Mouse (Mus musculus): Measurements from ENCODE around the gene Ednra. TPM values are rescaled to one million over a fixed set of nuclear protein-coding genes. Genes with fewer than 3 reads are reported as not detected.

Ednra gene
- polyA plus RNA-seq, 1 experiment = 2.3 TPM

- TF ChIP-seq CTCF (IDR thresholded peaks at IDR 0.05; ENCODE audit: control insufficient read depth, insufficient read depth, insufficient replicate concordance, low read depth, low read length) = no peak
- no peak for TF ChIP-seq POLR2A (IDR thresholded peaks at IDR 0.05; ENCODE audit: control insufficient read depth, low read depth, low read length)
- Histone ChIP-seq H3K27me3 (ENCODE audit: control insufficient read depth, insufficient read depth, low read length) (no peaks in the 10 kb centered on the region), H3K4me3 (ENCODE audit: control insufficient read depth, low read depth, low read length) (no peak overlapping the region), H3K4me1 (ENCODE audit: control insufficient read depth, insufficient read depth, low read length) (no peaks in the 10 kb centered on the region; the same call in 1 of the 2 replicates), H3K36me3 (ENCODE audit: control insufficient read depth, insufficient read depth, low read length) (no peaks in the 10 kb centered on the region), H3K27ac (ENCODE audit: control insufficient read depth, insufficient read depth, low read depth, low read length) (no peak overlapping the region)
These were observed 1.2 kb downstream of the Ednra start for GRCm38 (mm10) chr8:77723018-77723417.

GRCm38 (mm10) chr8:77718933-77719332, 5.3 kb downstream of the Ednra start:
- Histone ChIP-seq H3K4me3 (ENCODE audit: control insufficient read depth, low read depth, low read length) (no peak overlapping the region), H3K36me3 (ENCODE audit: control insufficient read depth, insufficient read depth, low read length) (no peaks in the 10 kb centered on the region), H3K4me1 (ENCODE audit: control insufficient read depth, insufficient read depth, low read length) (no peaks in the 10 kb centered on the region; the same call in 1 of the 2 replicates), H3K27ac (ENCODE audit: control insufficient read depth, insufficient read depth, low read depth, low read length) (no peak overlapping the region), H3K27me3 (ENCODE audit: control insufficient read depth, insufficient read depth, low read length) (no peaks in the 10 kb centered on the region)
- TF ChIP-seq CTCF (IDR thresholded peaks at IDR 0.05; ENCODE audit: control insufficient read depth, insufficient read depth, insufficient replicate concordance, low read depth, low read length) (no peak), POLR2A (IDR thresholded peaks at IDR 0.05; ENCODE audit: control insufficient read depth, low read depth, low read length) (no peak)

DNA sequence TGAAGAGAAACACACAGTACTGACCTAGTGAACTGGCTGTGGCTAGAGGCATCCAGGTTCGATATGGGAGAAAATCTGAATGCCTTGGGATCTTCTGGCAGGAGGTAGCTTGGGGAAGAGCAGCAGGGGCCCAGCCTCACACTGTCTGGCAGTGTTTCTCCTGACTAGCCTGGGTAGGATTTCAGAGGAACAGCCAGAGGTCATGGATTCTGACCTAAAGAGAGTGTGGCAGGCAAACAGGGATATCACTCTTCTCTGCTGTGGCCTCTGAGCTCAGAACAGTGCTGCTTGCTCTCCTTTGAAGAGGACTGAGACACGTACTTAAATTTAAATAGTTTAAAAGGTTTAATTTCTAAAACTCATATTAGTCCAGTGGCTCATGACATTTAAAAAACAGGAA, 7.2 kb downstream of the Ednra start:
- no peaks in the 10 kb centered on the region for H3K4me1 ChIP-seq (ENCODE audit: control insufficient read depth, insufficient read depth, low read length)
- no peaks in the 10 kb centered on the region for H3K27me3 ChIP-seq (ENCODE audit: control insufficient read depth, insufficient read depth, low read length)
- no peak overlapping the region for H3K4me3 ChIP-seq (ENCODE audit: control insufficient read depth, low read depth, low read length)
- H3K27ac ChIP-seq (ENCODE audit: control insufficient read depth, insufficient read depth, low read depth, low read length) = no peak overlapping the region
- no peaks in the 10 kb centered on the region for H3K36me3 ChIP-seq (ENCODE audit: control insufficient read depth, insufficient read depth, low read length)
- TF ChIP-seq CTCF (IDR thresholded peaks at IDR 0.05; ENCODE audit: control insufficient read depth, insufficient read depth, insufficient replicate concordance, low read depth, low read length) (no peak), POLR2A (IDR thresholded peaks at IDR 0.05; ENCODE audit: control insufficient read depth, low read depth, low read length) (no peak)

DNA sequence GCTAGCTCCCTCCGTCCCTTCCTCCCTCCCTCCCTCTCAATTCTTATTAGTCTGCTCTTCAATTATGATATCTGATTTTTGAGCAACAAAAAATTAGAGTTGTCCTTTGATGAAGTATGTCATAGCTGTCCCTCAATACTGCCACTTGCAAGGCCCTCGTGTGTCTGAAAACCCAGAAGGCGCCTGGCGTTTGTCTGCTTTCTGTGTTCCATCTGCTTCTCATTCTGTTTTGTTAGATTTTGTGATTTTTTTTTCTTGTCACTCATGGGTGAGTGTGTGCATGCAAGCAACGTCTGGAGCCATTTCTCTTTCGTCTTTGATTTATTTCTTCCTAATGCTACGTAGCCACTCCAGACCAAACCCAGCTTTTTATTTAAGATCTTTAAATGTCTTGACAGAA, 9.8 kb downstream of the Ednra start:
- Histone ChIP-seq H3K36me3 (ENCODE audit: control insufficient read depth, insufficient read depth, low read length) (no peaks in the 10 kb centered on the region), H3K4me3 (ENCODE audit: control insufficient read depth, low read depth, low read length) (no peak overlapping the region), H3K27ac (ENCODE audit: control insufficient read depth, insufficient read depth, low read depth, low read length) (no peak overlapping the region), H3K27me3 (ENCODE audit: control insufficient read depth, insufficient read depth, low read length) (no peaks in the 10 kb centered on the region), H3K4me1 (ENCODE audit: control insufficient read depth, insufficient read depth, low read length) (no peaks in the 10 kb centered on the region)
- TF ChIP-seq CTCF (IDR thresholded peaks at IDR 0.05; ENCODE audit: control insufficient read depth, insufficient read depth, insufficient replicate concordance, low read depth, low read length) (no peak), POLR2A (IDR thresholded peaks at IDR 0.05; ENCODE audit: control insufficient read depth, low read depth, low read length) (no peak)

- TF ChIP-seq CTCF (IDR thresholded peaks at IDR 0.05; ENCODE audit: control insufficient read depth, insufficient read depth, insufficient replicate concordance, low read depth, low read length) = no peak
- TF ChIP-seq POLR2A (IDR thresholded peaks at IDR 0.05; ENCODE audit: control insufficient read depth, low read depth, low read length) = no peak
- no peaks in the 10 kb centered on the region for H3K27me3 ChIP-seq (ENCODE audit: control insufficient read depth, insufficient read depth, low read length)
- no peaks in the 10 kb centered on the region for H3K4me1 ChIP-seq (ENCODE audit: control insufficient read depth, insufficient read depth, low read length)
- H3K27ac ChIP-seq (ENCODE audit: control insufficient read depth, insufficient read depth, low read depth, low read length) = no peak overlapping the region
- H3K36me3 ChIP-seq (ENCODE audit: control insufficient read depth, insufficient read depth, low read length) = no peaks in the 10 kb centered on the region
- no peak overlapping the region for H3K4me3 ChIP-seq (ENCODE audit: control insufficient read depth, low read depth, low read length)
These were observed 10.6 kb downstream of the Ednra start for GRCm38 (mm10) chr8:77713688-77714087.

GRCm38 (mm10) chr8:77704768-77705167, 19.5 kb downstream of the Ednra start:
- Histone ChIP-seq H3K36me3 (ENCODE audit: control insufficient read depth, insufficient read depth, low read length) (no peaks in the 10 kb centered on the region), H3K27me3 (ENCODE audit: control insufficient read depth, insufficient read depth, low read length) (no peaks in the 10 kb centered on the region), H3K4me3 (ENCODE audit: control insufficient read depth, low read depth, low read length) (no peak overlapping the region), H3K4me1 (ENCODE audit: control insufficient read depth, insufficient read depth, low read length) (no peaks in the 10 kb centered on the region), H3K27ac (ENCODE audit: control insufficient read depth, insufficient read depth, low read depth, low read length) (no peak overlapping the region)
- no peak for TF ChIP-seq POLR2A (IDR thresholded peaks at IDR 0.05; ENCODE audit: control insufficient read depth, low read depth, low read length)
- TF ChIP-seq CTCF (IDR thresholded peaks at IDR 0.05; ENCODE audit: control insufficient read depth, insufficient read depth, insufficient replicate concordance, low read depth, low read length) = no peak

DNA sequence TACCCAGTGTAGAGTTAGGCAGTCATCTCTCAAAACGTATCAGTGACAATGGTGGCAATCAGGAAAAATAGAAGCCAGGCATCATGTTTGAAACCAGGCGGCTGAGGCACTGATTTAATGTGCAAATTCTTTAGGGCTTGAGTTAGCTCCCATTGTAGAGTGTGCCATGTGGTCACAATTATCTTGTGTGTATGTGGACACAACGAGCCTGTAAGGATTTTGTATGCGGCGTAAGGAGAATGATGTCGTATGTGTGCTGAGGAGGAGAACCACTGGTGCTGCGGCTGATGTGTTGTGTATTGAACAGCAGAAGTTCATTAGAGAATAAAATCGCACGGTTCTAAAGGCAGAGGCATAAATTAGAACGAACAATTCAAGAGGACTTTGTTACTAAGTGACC, 26.2 kb downstream of the Ednra start:
- Histone ChIP-seq H3K36me3 (ENCODE audit: control insufficient read depth, insufficient read depth, low read length) (no peaks in the 10 kb centered on the region), H3K27me3 (ENCODE audit: control insufficient read depth, insufficient read depth, low read length) (no peaks in the 10 kb centered on the region), H3K4me3 (ENCODE audit: control insufficient read depth, low read depth, low read length) (no peak overlapping the region), H3K27ac (ENCODE audit: control insufficient read depth, insufficient read depth, low read depth, low read length) (no peak overlapping the region), H3K4me1 (ENCODE audit: control insufficient read depth, insufficient read depth, low read length) (no peaks in the 10 kb centered on the region)
- TF ChIP-seq CTCF (IDR thresholded peaks at IDR 0.05; ENCODE audit: control insufficient read depth, insufficient read depth, insufficient replicate concordance, low read depth, low read length) = no peak
- TF ChIP-seq POLR2A (IDR thresholded peaks at IDR 0.05; ENCODE audit: control insufficient read depth, low read depth, low read length) = no peak

- TF ChIP-seq CTCF (IDR thresholded peaks at IDR 0.05; ENCODE audit: control insufficient read depth, insufficient read depth, insufficient replicate concordance, low read depth, low read length) = no peak
- no peak for TF ChIP-seq POLR2A (IDR thresholded peaks at IDR 0.05; ENCODE audit: control insufficient read depth, low read depth, low read length)
- Histone ChIP-seq H3K27ac (ENCODE audit: control insufficient read depth, insufficient read depth, low read depth, low read length) (no peak overlapping the region), H3K4me1 (ENCODE audit: control insufficient read depth, insufficient read depth, low read length) (no peaks in the 10 kb centered on the region), H3K36me3 (ENCODE audit: control insufficient read depth, insufficient read depth, low read length) (no peaks in the 10 kb centered on the region), H3K4me3 (ENCODE audit: control insufficient read depth, low read depth, low read length) (no peak overlapping the region), H3K27me3 (ENCODE audit: control insufficient read depth, insufficient read depth, low read length) (no peaks in the 10 kb centered on the region)
These were observed 28.1 kb downstream of the Ednra start for GRCm38 (mm10) chr8:77696182-77696581.

Data from testis, adult 2 months (tissue).